Mouse (Mus musculus) bone marrow, adult 2 months (tissue): ENCODE data around the gene Zc3h7a.

Source experiments
- CTCF ChIP-seq: fragments of 200-500 bp; IDR thresholded peaks from 2 replicates; pipeline ENCODE4 v1.5.1; 2011; ENCODE audit warnings: low read length, control low read depth; ENCODE audit not compliant: control insufficient read depth, insufficient read depth
- POLR2A ChIP-seq: fragments of 200-500 bp; IDR thresholded peaks from 2 replicates; pipeline ENCODE4 v1.6.1; 2011; ENCODE audit warnings: low read depth, mild to moderate bottlenecking, control low read depth, low read length, borderline replicate concordance; ENCODE audit not compliant: control insufficient read depth

GRCm38 (mm10) chr16:11133476-11134347 is 42.5 kb downstream of the Zc3h7a start:
- TF ChIP-seq POLR2A (no peak), CTCF (no peak)
